Comparison of ENCODE assay signal across 9 mouse cellular contexts in the genomic region with DNA sequence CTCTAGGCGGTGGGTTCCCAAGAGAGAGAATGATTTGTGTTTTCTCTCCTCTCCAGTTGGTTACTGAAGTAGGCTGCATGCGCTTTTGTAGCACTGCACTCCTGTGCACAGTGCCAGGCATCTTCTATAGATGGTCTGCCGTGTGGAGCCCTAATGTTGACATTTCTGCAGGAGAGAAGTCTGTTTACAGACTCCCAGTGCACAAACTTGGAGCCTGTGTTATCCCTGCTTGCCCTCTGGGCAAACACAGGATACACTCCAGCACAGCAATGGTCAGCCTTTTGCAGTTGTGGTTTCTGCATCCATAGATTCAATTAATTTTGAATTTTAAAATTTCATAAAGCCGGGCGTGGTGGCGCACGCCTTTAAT. TPM values are rescaled to one million over a fixed set of nuclear protein-coding genes. Genes with fewer than 3 reads are reported as not detected.
DNase-seq lines count a peak whose midpoint lies in the region; ATAC-seq and TF ChIP-seq lines count a peak whose summit lies in the region.
"Had no signal": no experiment of that assay in that cellular context is flagged by ENCODE, and none has a peak within 500 bp of the region (broad histone marks: within the 10 kb centered on the region; RNA-seq: fewer than 3 reads in every experiment).

No protein-coding gene starts in this region.

- H3K9ac ChIP-seq in neural tube, embryonic 15.5 days (replicated peaks), result no peak overlapping the region

- 76% methylated on average over 7 of the region's 7 CpGs for WGBS in limb, embryonic 10.5 days
- 59% methylated on average over 7 of the region's 7 CpGs for WGBS in neural tube, embryonic 15.5 days

- no peaks in the 10 kb centered on the region for H3K36me3 ChIP-seq in limb, embryonic 10.5 days
- H3K36me3 ChIP-seq in neural tube, embryonic 15.5 days, result no peaks in the 10 kb centered on the region

- H3K9me3 ChIP-seq in limb, embryonic 10.5 days (replicated peaks), result no peaks in the 10 kb centered on the region
- H3K9me3 ChIP-seq in neural tube, embryonic 15.5 days (replicated peaks), result no peaks in the 10 kb centered on the region

- no peak for ATAC-seq in neural tube, embryonic 15.5 days (ENCODE audit: low FRiP score)
- ATAC-seq in cerebellum, adult (ENCODE audit: insufficient number of reproducible peaks, low FRiP score, low TSS enrichment), result no peak

- peaks cover 14% of the 10 kb centered on the region for H3K4me1 ChIP-seq in embryonic fibroblast, embryonic 13.5 days (ENCODE audit: control insufficient read depth, insufficient read depth, low read length)
- H3K4me1 ChIP-seq in limb, embryonic 10.5 days, result peaks cover 38% of the 10 kb centered on the region
- H3K4me1 ChIP-seq in neural tube, embryonic 15.5 days, result peaks cover 42% of the 10 kb centered on the region

- no peak for TF ChIP-seq POLR2A in embryonic fibroblast, embryonic 13.5 days (IDR thresholded peaks at IDR 0.05; ENCODE audit: low read depth, low read length)

- H3K27ac ChIP-seq in left cerebral cortex, adult 2 months, result peak overlapping the region; percentile 93
- peak overlapping the region; percentile 43 for H3K27ac ChIP-seq in embryonic fibroblast, embryonic 13.5 days (ENCODE audit: insufficient read depth, low read length)
- peak overlapping the region; percentile 80 for H3K27ac ChIP-seq in limb, embryonic 10.5 days
- H3K27ac ChIP-seq in neural tube, embryonic 15.5 days (replicated peaks), result peak overlapping the region; percentile 76

- intact Hi-C loops in left cerebral cortex, adult 2 months (cut with DNase I), result loop anchor here (5.0 kb wide), 1 partner anchor 85 kb away; a partner anchor contains a TSS
- intact Hi-C loops in left cerebral cortex, postnatal 25 days (cut with DNase I), result loop anchor here (5.0 kb wide), 1 partner anchor 60 kb away; no protein-coding TSS in a partner anchor

- H3K27me3 ChIP-seq in limb, embryonic 10.5 days (ENCODE audit: low read depth, poor library complexity, severe bottlenecking), result no peaks in the 10 kb centered on the region
- H3K27me3 ChIP-seq in neural tube, embryonic 15.5 days (replicated peaks), result no peaks in the 10 kb centered on the region

- TF ChIP-seq CTCF in left cerebral cortex, adult 2 months (IDR thresholded peaks at IDR 0.05), result no peak
- no peak for TF ChIP-seq CTCF in embryonic fibroblast, embryonic 13.5 days (IDR thresholded peaks at IDR 0.05; ENCODE audit: borderline replicate concordance, insufficient read depth, low read length)

- DNase-seq in left cerebral cortex, adult 2 months (ENCODE audit: extremely low spot score in 1 of 2, low spot score in 2 of 2), result no peak
- DNase-seq in left cerebral cortex, postnatal 25 days (ENCODE audit: low spot score in 2 of 2), result no peak
- DNase-seq in limb, embryonic 10.5 days (ENCODE audit: low spot score), result no peak
- DNase-seq in frontal cortex, postnatal 36 days (ENCODE audit: low spot score in 2 of 2), result no peak
- no peak for DNase-seq in adrenal gland, adult (ENCODE audit: inconsistent age in 2 of 2, low spot score in 1 of 2)
- DNase-seq: thymus, adult 2 months had no signal

- H3K4me2 ChIP-seq in neural tube, embryonic 15.5 days, result peak overlapping the region; percentile 39; the same call in 1 of the 2 replicates

- H3K4me3 ChIP-seq in left cerebral cortex, adult 2 months, result no peak overlapping the region; the same call in 1 of the 2 replicates
- H3K4me3 ChIP-seq in embryonic fibroblast, embryonic 13.5 days (ENCODE audit: insufficient read depth, low read length), result no peak overlapping the region
- no peak overlapping the region for H3K4me3 ChIP-seq in limb, embryonic 10.5 days
- no peak overlapping the region for H3K4me3 ChIP-seq in neural tube, embryonic 15.5 days (replicated peaks)

RNA-seq across cellular contexts. Expression of a gene that starts 13.2 kb away (rescaled TPM):
- total RNA-seq in left cerebral cortex, adult 2 months (2021), result 100 to 1,000 TPM; 310 to 316 TPM
- total RNA-seq in left cerebral cortex, postnatal 25 days (2021), result 100 to 1,000 TPM; 293 to 302 TPM
- 14.0 and 19.2 TPM in 2 replicates for polyA plus RNA-seq in embryonic fibroblast, embryonic 13.5 days (2011; ENCODE audit: insufficient read length, low read depth, missing spikeins)
- 9.4 and 12.1 TPM in 2 replicates for polyA plus RNA-seq in limb, embryonic 10.5 days (2016; fragmentation: Nextera tagmentation; extraction: Ambion mirVana)
- polyA plus RNA-seq in neural tube, embryonic 15.5 days (2015; fragmentation: Nextera tagmentation; extraction: Ambion mirVana), result 13.6 and 17.0 TPM in 2 replicates

RNA-seq across cellular contexts. Expression of a gene that starts 40.3 kb away (rescaled TPM):
- total RNA-seq in left cerebral cortex, adult 2 months (2021), result 10 to 100 TPM; 64.9 to 80.9 TPM
- total RNA-seq in left cerebral cortex, postnatal 25 days (2021), result 10 to 100 TPM; 73.8 to 88.5 TPM
- polyA plus RNA-seq in embryonic fibroblast, embryonic 13.5 days (2011; ENCODE audit: insufficient read length, low read depth, missing spikeins), result 118 and 123 TPM in 2 replicates
- polyA plus RNA-seq in limb, embryonic 10.5 days (2016; fragmentation: Nextera tagmentation; extraction: Ambion mirVana), result 374 and 403 TPM in 2 replicates
- polyA plus RNA-seq in neural tube, embryonic 15.5 days (2015; fragmentation: Nextera tagmentation; extraction: Ambion mirVana), result 239 and 254 TPM in 2 replicates

Comparison
In these comparisons a context has a peak if more than half of its experiments do, and no peak if none do; other contexts are left out.
1. H3K27ac ChIP-seq: peak in every context shown above with its lines; median percentile 93 in left cerebral cortex, adult 2 months; 80 in limb, embryonic 10.5 days; 76 in neural tube, embryonic 15.5 days; 43 in embryonic fibroblast, embryonic 13.5 days.